Mouse (Mus musculus) lung, embryonic 14.5 days (tissue): ENCODE data around the gene P4ha1. TPM values are rescaled to one million over a fixed set of nuclear protein-coding genes. Genes with fewer than 3 reads are reported as not detected.

Experiments used
- ATAC-seq: fragments of 200-750 bp; cut with Nextera tagmentation; 2 replicates; pipeline ENCODE4 v1.8.0; 2017; ENCODE audit warnings: mild to moderate bottlenecking, moderate TSS enrichment, moderate library complexity; ENCODE audit not compliant: insufficient read depth
- DNase-seq: peaks from one replicate; pipeline ENCODE4 v3.0.0-alpha.2; 2015
- H3K27ac ChIP-seq: fragments of 300-500 bp; sonication (generic); 2 replicates; pipeline ENCODE4 v1.5.1; 2014; ENCODE audit warnings: low read depth, mild to moderate bottlenecking, moderate library complexity
- H3K27me3 ChIP-seq: fragments of 300-500 bp; sonication (generic); 2 replicates; pipeline ENCODE4 v1.6.1; 2014; ENCODE audit warnings: low read length, control low read depth; ENCODE audit not compliant: insufficient read depth
- H3K36me3 ChIP-seq: fragments of 300-500 bp; sonication (generic); 2 replicates; pipeline ENCODE4 v1.6.1; 2014; ENCODE audit warnings: control low read depth; ENCODE audit not compliant: insufficient read depth
- H3K4me1 ChIP-seq: fragments of 300-500 bp; sonication (generic); 2 replicates; pipeline ENCODE4 v1.6.1; 2014; ENCODE audit warnings: antibody characterized with exemption, control low read depth; ENCODE audit not compliant: insufficient read depth
- H3K4me2 ChIP-seq: fragments of 300-500 bp; sonication (generic); 2 replicates; pipeline ENCODE4 v1.6.1; 2014; ENCODE audit warnings: mild to moderate bottlenecking
- H3K4me3 ChIP-seq: fragments of 300-500 bp; sonication (generic); 2 replicates; pipeline ENCODE4 v1.5.1; 2014; ENCODE audit warnings: low read depth, low read length
- H3K9ac ChIP-seq: fragments of 300-500 bp; sonication (generic); 2 replicates; pipeline ENCODE4 v1.6.1; 2014
- H3K9me3 ChIP-seq: fragments of 300-500 bp; sonication (generic); 2 replicates; pipeline ENCODE4 v1.6.1; 2016; ENCODE audit warnings: low read depth, low read length, control low read depth
- CTCF ChIP-seq: IDR thresholded peaks from 2 replicates; pipeline ENCODE4 v1.5.1; 2016; ENCODE audit warnings: antibody characterized with exemption, low read depth
- WGBS: fragments of 180-500 bp; shearing (Covaris S2); extraction: QIAGEN DNeasy Blood & Tissue Kit; methylation state at CpG from one replicate; pipeline ENCODE4 v1.1.7; 2014; 5-methylcytosine and 5-hydroxymethylcytosine counted together
- polyA plus RNA-seq: library from polyadenylated mRNA; unstranded; fragments of >200 nt; fragmentation: Nextera tagmentation; extraction: Ambion mirVana; gene quantifications from 2 replicates; pipeline ENCODE4 v1.2.1, GENCODE M21; 2014

The P4ha1 gene
- polyA plus RNA-seq, 1 experiment from 2014 or later: 53.9 TPM

GRCm38 (mm10) chr10:59322271-59322670 lies 825 bp upstream of the P4ha1 start:
- Histone ChIP-seq H3K27me3 (no peaks in the 10 kb centered on the region), H3K36me3 (no peaks in the 10 kb centered on the region), H3K9me3 (no peaks in the 10 kb centered on the region), H3K4me1 (peaks cover 7% of the 10 kb centered on the region), H3K4me2 (peak overlapping the region; percentile 91), H3K27ac (peak overlapping the region; percentile 98), H3K9ac (peak overlapping the region; percentile 53), H3K4me3 (peak overlapping the region; percentile 83; the same call in 1 of the 2 replicates)
- TF ChIP-seq CTCF: no peak
- DNase-seq (no peak), ATAC-seq (no peak)
- WGBS: 62% methylated on average over 4 of the region's 4 CpGs

- Histone ChIP-seq H3K9ac (peak overlapping the region; percentile 93), H3K4me1 (peaks cover 7% of the 10 kb centered on the region), H3K4me2 (peak overlapping the region; percentile 91), H3K9me3 (no peaks in the 10 kb centered on the region), H3K27ac (peak overlapping the region; percentile 98), H3K36me3 (no peaks in the 10 kb centered on the region), H3K4me3 (peak overlapping the region; percentile 83), H3K27me3 (no peaks in the 10 kb centered on the region)
- TF ChIP-seq CTCF: no peak
- 1% methylated on average over 49 of the region's 49 CpGs for WGBS
- DNase-seq (peak; percentile 75), ATAC-seq (peak; percentile 79)
Observed at GRCm38 (mm10) chr10:59323488-59324161, 529 bp downstream of the P4ha1 start.

DNA sequence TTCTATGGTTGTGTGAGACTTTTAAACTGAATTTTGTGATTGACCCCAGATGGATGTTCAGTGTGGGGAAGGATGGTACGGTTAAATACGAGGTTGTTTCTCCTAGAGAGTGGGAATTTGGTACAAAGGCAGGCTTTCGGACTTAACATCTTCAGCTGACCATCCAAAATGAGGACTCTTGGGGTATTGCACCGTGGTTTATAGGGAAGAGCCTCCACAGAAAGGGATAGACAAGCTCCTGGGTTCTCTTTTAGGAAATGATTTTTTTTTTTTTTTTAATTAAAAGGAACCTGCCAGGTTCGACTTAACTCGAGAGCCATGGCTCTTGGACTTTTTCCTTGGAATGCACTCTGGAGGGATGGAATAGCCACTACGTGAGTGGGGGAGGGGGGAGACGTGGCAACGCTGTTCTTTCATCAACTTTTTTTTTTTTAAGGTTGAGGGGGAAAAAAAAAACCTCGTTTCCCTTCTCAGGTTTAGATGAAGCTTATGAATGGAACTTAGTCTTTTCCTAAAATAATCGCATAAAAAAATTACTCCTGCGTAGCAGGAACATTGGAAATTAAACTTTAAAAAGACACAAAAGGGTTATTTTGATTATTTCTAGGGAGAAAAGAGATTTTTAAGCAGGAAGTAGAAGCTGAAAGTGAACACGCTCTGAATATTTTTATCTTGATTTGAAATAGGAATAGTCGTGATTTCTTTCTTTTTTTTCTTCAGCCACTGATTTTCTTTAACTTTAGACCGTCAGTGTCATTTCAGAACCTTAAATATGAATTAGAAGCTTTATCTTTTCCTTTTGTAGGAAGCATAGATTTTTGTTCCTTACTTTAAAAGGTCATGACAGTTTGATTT lies 1.4 kb downstream of the P4ha1 start:
- no peaks in the 10 kb centered on the region for H3K9me3 ChIP-seq
- H3K27ac ChIP-seq: peak overlapping the region; percentile 98
- peak overlapping the region; percentile 91 for H3K4me2 ChIP-seq
- WGBS: 8% methylated on average over 15 of the region's 15 CpGs
- DNase-seq (peak; percentile 76), ATAC-seq (no peak)
- TF ChIP-seq CTCF: no peak
- H3K4me1 ChIP-seq: peaks cover 7% of the 10 kb centered on the region
- peak overlapping the region; percentile 83 for H3K4me3 ChIP-seq
- no peaks in the 10 kb centered on the region for H3K27me3 ChIP-seq
- peak overlapping the region; percentile 93 for H3K9ac ChIP-seq
- no peaks in the 10 kb centered on the region for H3K36me3 ChIP-seq

GRCm38 (mm10) chr10:59326612-59327315 lies 3.7 kb downstream of the P4ha1 start:
- peak overlapping the region; percentile 39; the same call in 1 of the 2 replicates for H3K4me2 ChIP-seq
- no peak overlapping the region for H3K4me3 ChIP-seq
- no peak for TF ChIP-seq CTCF
- H3K36me3 ChIP-seq: no peaks in the 10 kb centered on the region
- ATAC-seq: no peak
- no peak overlapping the region for H3K9ac ChIP-seq
- no peak overlapping the region for H3K27ac ChIP-seq
- peaks cover 10% of the 10 kb centered on the region for H3K4me1 ChIP-seq
- no peak for DNase-seq
- WGBS: 70% methylated on average over 8 of the region's 8 CpGs
- H3K27me3 ChIP-seq: no peaks in the 10 kb centered on the region
- no peaks in the 10 kb centered on the region for H3K9me3 ChIP-seq

DNA sequence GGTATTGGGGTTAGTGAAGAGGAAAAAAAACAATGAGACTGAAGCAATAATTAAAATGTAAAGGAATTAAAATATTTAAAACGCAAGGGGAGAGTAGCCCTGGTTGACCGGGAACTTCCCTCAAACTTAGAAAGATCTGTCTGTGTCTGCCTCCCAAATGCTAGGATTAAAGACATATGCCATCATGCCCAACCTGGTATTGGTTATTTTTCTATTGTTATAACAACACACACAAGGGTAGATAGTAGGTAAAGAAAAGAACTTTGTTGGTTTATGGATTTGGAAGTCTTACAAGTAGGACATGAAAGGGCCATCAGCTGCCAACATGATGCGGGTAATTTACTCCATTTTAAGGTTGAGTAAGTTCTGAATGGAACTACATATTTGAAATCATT lies 4.2 kb downstream of the P4ha1 start:
- Histone ChIP-seq H3K27ac (no peak overlapping the region), H3K27me3 (no peaks in the 10 kb centered on the region), H3K36me3 (no peaks in the 10 kb centered on the region), H3K4me2 (no peak overlapping the region), H3K4me3 (no peak overlapping the region), H3K4me1 (peaks cover 13% of the 10 kb centered on the region), H3K9me3 (no peaks in the 10 kb centered on the region), H3K9ac (no peak overlapping the region)
- 90% methylated on average over 3 of the region's 3 CpGs for WGBS
- ATAC-seq (no peak), DNase-seq (no peak)
- no peak for TF ChIP-seq CTCF

- Histone ChIP-seq H3K36me3 (0 out of 2 replicates have a peak, but pooled peaks cover 3% of the 10 kb centered on the region), H3K4me1 (peaks cover 16% of the 10 kb centered on the region; the same call in 1 of the 2 replicates), H3K27ac (no peak overlapping the region), H3K4me2 (no peak overlapping the region), H3K9me3 (no peaks in the 10 kb centered on the region), H3K4me3 (no peak overlapping the region), H3K9ac (no peak overlapping the region), H3K27me3 (no peaks in the 10 kb centered on the region)
- ATAC-seq (no peak; the same call in 1 of the 2 replicates), DNase-seq (peak; percentile 40)
- WGBS: 54% methylated on average over 6 of the region's 6 CpGs
- no peak for TF ChIP-seq CTCF
Observed at GRCm38 (mm10) chr10:59331546-59332256, 8.6 kb downstream of the P4ha1 start.
